Mouse (Mus musculus) ES-Bruce4 (cell line): ENCODE results near the gene Cpped1. TPM values are rescaled to one million over a fixed set of nuclear protein-coding genes. Genes with fewer than 3 reads are reported as not detected.

Experiments used
- H3K27ac ChIP-seq: 2 replicates; pipeline ENCODE4 v1.5.1; 2012; ENCODE audit warnings: low read length, inconsistent platforms; ENCODE audit not compliant: insufficient read depth
- H3K27me3 ChIP-seq: 2 replicates; pipeline ENCODE4 v1.6.1; 2012; ENCODE audit warnings: mild to moderate bottlenecking, low read length, inconsistent platforms; ENCODE audit not compliant: control insufficient read depth, poor library complexity, insufficient read depth, severe bottlenecking
- H3K36me3 ChIP-seq: 2 replicates; pipeline ENCODE4 v1.6.1; 2012; ENCODE audit warnings: inconsistent platforms, mild to moderate bottlenecking, low read length, moderate library complexity; ENCODE audit not compliant: control insufficient read depth, poor library complexity, insufficient read depth, severe bottlenecking
- H3K4me1 ChIP-seq: one replicate; pipeline ENCODE4 v1.8.1; 2011; ENCODE audit warnings: low read length; ENCODE audit not compliant: control insufficient read depth, insufficient read depth
- H3K4me3 ChIP-seq: 2 replicates; pipeline ENCODE4 v1.5.1; 2011; ENCODE audit warnings: low read depth, mild to moderate bottlenecking, low read length
- H3K9ac ChIP-seq: 2 replicates; pipeline ENCODE4 v1.6.1; 2012; ENCODE audit warnings: low read depth, mild to moderate bottlenecking, inconsistent platforms; ENCODE audit not compliant: poor library complexity, severe bottlenecking
- H3K9me3 ChIP-seq: replicated peaks from 2 replicates; pipeline ENCODE4 v1.6.1; 2012; ENCODE audit warnings: mild to moderate bottlenecking, low read length, inconsistent platforms; ENCODE audit not compliant: control insufficient read depth, poor library complexity, insufficient read depth, severe bottlenecking
- CTCF ChIP-seq: IDR thresholded peaks from one replicate; pipeline ENCODE4 v1.8.1; 2011; ENCODE audit warnings: low read depth, low read length
- EP300 ChIP-seq: IDR thresholded peaks from 2 replicates; pipeline ENCODE4 v1.6.1; 2011; ENCODE audit warnings: low read depth, low read length; ENCODE audit not compliant: insufficient read depth
- POLR2A ChIP-seq: IDR thresholded peaks from one replicate; pipeline ENCODE4 v1.8.1; 2011; ENCODE audit warnings: low read length; ENCODE audit not compliant: insufficient read depth
- polyA plus RNA-seq: library from polyadenylated mRNA; stranded (reverse); fragments of >200 nt; gene quantifications from 2 replicates; pipeline ENCODE4 v1.2.4, GENCODE M21; 2011; ENCODE audit warnings: low read depth; ENCODE audit not compliant: missing spikeins, insufficient read depth, insufficient read length

Cpped1 gene
- polyA plus RNA-seq, 1 experiment = 37.7 TPM

GRCm38 (mm10) chr16:11873292-11873691, 36.0 kb downstream of the Cpped1 start:
- H3K27ac ChIP-seq = no peak overlapping the region
- no peaks in the 10 kb centered on the region for H3K4me1 ChIP-seq
- H3K27me3 ChIP-seq = no peaks in the 10 kb centered on the region
- no peak overlapping the region for H3K9ac ChIP-seq
- H3K36me3 ChIP-seq = no peaks in the 10 kb centered on the region
- no peaks in the 10 kb centered on the region for H3K9me3 ChIP-seq
- TF ChIP-seq EP300 = no peak
- no peak for TF ChIP-seq POLR2A
- no peak for TF ChIP-seq CTCF
- H3K4me3 ChIP-seq = no peak overlapping the region

- Histone ChIP-seq H3K4me3 (no peak overlapping the region), H3K27me3 (no peaks in the 10 kb centered on the region), H3K9ac (no peak overlapping the region), H3K9me3 (no peaks in the 10 kb centered on the region), H3K36me3 (no peaks in the 10 kb centered on the region), H3K27ac (no peak overlapping the region; the same call in 1 of the 2 replicates), H3K4me1 (no peaks in the 10 kb centered on the region)
- no peak for TF ChIP-seq CTCF
- no peak for TF ChIP-seq EP300
- no peak for TF ChIP-seq POLR2A
These were observed 40.8 kb downstream of the Cpped1 start for GRCm38 (mm10) chr16:11868486-11868885.

- Histone ChIP-seq H3K9me3 (no peaks in the 10 kb centered on the region), H3K4me1 (no peaks in the 10 kb centered on the region), H3K27me3 (no peaks in the 10 kb centered on the region), H3K27ac (no peak overlapping the region), H3K9ac (no peak overlapping the region), H3K4me3 (no peak overlapping the region), H3K36me3 (no peaks in the 10 kb centered on the region)
- TF ChIP-seq CTCF (no peak), EP300 (no peak), POLR2A (no peak)
These were observed 56.3 kb downstream of the Cpped1 start for GRCm38 (mm10) chr16:11852716-11853605.

GRCm38 (mm10) chr16:11848990-11849658, 60.1 kb downstream of the Cpped1 start:
- no peaks in the 10 kb centered on the region for H3K36me3 ChIP-seq
- no peak overlapping the region for H3K27ac ChIP-seq
- no peaks in the 10 kb centered on the region for H3K27me3 ChIP-seq
- H3K4me3 ChIP-seq = no peak overlapping the region
- no peaks in the 10 kb centered on the region for H3K4me1 ChIP-seq
- TF ChIP-seq EP300 = no peak
- no peak for TF ChIP-seq POLR2A
- no peak for TF ChIP-seq CTCF
- H3K9me3 ChIP-seq = no peaks in the 10 kb centered on the region
- H3K9ac ChIP-seq = no peak overlapping the region

GRCm38 (mm10) chr16:11845309-11845708, 63.9 kb downstream of the Cpped1 start:
- TF ChIP-seq EP300 = no peak
- no peak for TF ChIP-seq POLR2A
- TF ChIP-seq CTCF = no peak
- Histone ChIP-seq H3K36me3 (no peaks in the 10 kb centered on the region), H3K27me3 (no peaks in the 10 kb centered on the region), H3K4me3 (no peak overlapping the region), H3K4me1 (no peaks in the 10 kb centered on the region), H3K27ac (no peak overlapping the region), H3K9ac (no peak overlapping the region), H3K9me3 (no peaks in the 10 kb centered on the region)

GRCm38 (mm10) chr16:11843441-11843840, 65.8 kb downstream of the Cpped1 start:
- TF ChIP-seq CTCF (no peak), EP300 (no peak), POLR2A (no peak)
- H3K4me3 ChIP-seq = no peak overlapping the region
- no peak overlapping the region for H3K27ac ChIP-seq
- H3K36me3 ChIP-seq = no peaks in the 10 kb centered on the region
- H3K4me1 ChIP-seq = no peaks in the 10 kb centered on the region
- no peak overlapping the region for H3K9ac ChIP-seq
- H3K9me3 ChIP-seq = no peaks in the 10 kb centered on the region
- no peaks in the 10 kb centered on the region for H3K27me3 ChIP-seq
